Mouse (Mus musculus): ENCODE data around the gene Rnf111.
"Not testable (repeated sequence)": the region's sequence is repeated elsewhere in the genome, so short reads cannot be mapped to it uniquely, and the experiment has no call there.

Rnf111 gene

GRCm38 (mm10) chr9:70496990-70497389 is 6.5 kb downstream of the Rnf111 start:
- no peak for DNase-seq (ENCODE audit: low spot score in 2 of 2)

GRCm38 (mm10) chr9:70493038-70493437 is 10.5 kb downstream of the Rnf111 start:
- no peak for DNase-seq (ENCODE audit: low spot score in 2 of 2)

- DNase-seq (ENCODE audit: low spot score in 2 of 2), result no peak
Observed at GRCm38 (mm10) chr9:70491176-70491575, 12.3 kb downstream of the Rnf111 start.

- no peak for DNase-seq (ENCODE audit: low spot score in 2 of 2)
Observed at GRCm38 (mm10) chr9:70487401-70487800, 16.1 kb downstream of the Rnf111 start.

GRCm38 (mm10) chr9:70485840-70486239 is 17.7 kb downstream of the Rnf111 start:
- DNase-seq (ENCODE audit: low spot score in 2 of 2), result no peak

- DNase-seq (ENCODE audit: low spot score in 2 of 2), result no peak
Observed at GRCm38 (mm10) chr9:70483495-70483894, 20.0 kb downstream of the Rnf111 start.

- no peak for DNase-seq (ENCODE audit: low spot score in 2 of 2)
Observed at GRCm38 (mm10) chr9:70481872-70482271, 21.7 kb downstream of the Rnf111 start.

- DNase-seq (ENCODE audit: low spot score in 2 of 2), result no peak
Observed at GRCm38 (mm10) chr9:70477229-70477628, 26.3 kb downstream of the Rnf111 start.

- DNase-seq (ENCODE audit: low spot score in 2 of 2), result no peak
Observed at GRCm38 (mm10) chr9:70475777-70476270, 27.7 kb downstream of the Rnf111 start.

- DNase-seq (ENCODE audit: low spot score in 2 of 2), result no peak
Observed at GRCm38 (mm10) chr9:70473400-70473799, 30.1 kb downstream of the Rnf111 start.

GRCm38 (mm10) chr9:70463091-70463490 is 40.4 kb downstream of the Rnf111 start:
- not testable (repeated sequence) for DNase-seq (ENCODE audit: low spot score in 2 of 2)

GRCm38 (mm10) chr9:70452371-70452770 is 51.2 kb downstream of the Rnf111 start:
- DNase-seq (ENCODE audit: low spot score in 2 of 2), result no peak

- DNase-seq (ENCODE audit: low spot score in 2 of 2), result no peak
Observed at GRCm38 (mm10) chr9:70449072-70449471, 54.5 kb downstream of the Rnf111 start.

GRCm38 (mm10) chr9:70439959-70440358 is 63.6 kb downstream of the Rnf111 start:
- no peak for DNase-seq (ENCODE audit: low spot score in 2 of 2)

GRCm38 (mm10) chr9:70422661-70423060 is 80.9 kb downstream of the Rnf111 start:
- no peak for DNase-seq (ENCODE audit: low spot score in 2 of 2)

GRCm38 (mm10) chr9:70421257-70422056 is 82.1 kb downstream of the Rnf111 start, which contains the start of gene Ccnb2:
Ccnb2 (minus strand) TSS chr9:70421547.
- DNase-seq (ENCODE audit: low spot score in 2 of 2), result peak; percentile 84

GRCm38 (mm10) chr9:70416412-70416811 is 87.1 kb downstream of the Rnf111 start:
- peak in 1 of 2 experiments; percentile 35 for DNase-seq (ENCODE audit: low spot score in 2 of 2)

GRCm38 (mm10) chr9:70413038-70413437 is 90.5 kb downstream of the Rnf111 start:
- no peak for DNase-seq (ENCODE audit: low spot score in 2 of 2)

GRCm38 (mm10) chr9:70410668-70411067 is 92.9 kb downstream of the Rnf111 start:
- DNase-seq (ENCODE audit: low spot score in 2 of 2), result no peak

- no peak for DNase-seq (ENCODE audit: low spot score in 2 of 2)
Observed at GRCm38 (mm10) chr9:70409743-70410142, 93.8 kb downstream of the Rnf111 start.

GRCm38 (mm10) chr9:70408791-70409190 is 94.7 kb downstream of the Rnf111 start:
- peak in 1 of 2 experiments; percentile 35 for DNase-seq (ENCODE audit: low spot score in 2 of 2)

- DNase-seq (ENCODE audit: low spot score in 2 of 2), result no peak
Observed at GRCm38 (mm10) chr9:70406596-70406995, 96.9 kb downstream of the Rnf111 start.

GRCm38 (mm10) chr9:70401937-70402539 is 101.5 kb downstream of the Rnf111 start:
- no peak for DNase-seq (ENCODE audit: low spot score in 2 of 2)
